Mouse (Mus musculus) hindbrain, embryonic 15.5 days (tissue): ENCODE measurements around the gene Tenm4. TPM values are rescaled to one million over a fixed set of nuclear protein-coding genes. Genes with fewer than 3 reads are reported as not detected.

Source experiments
- ATAC-seq: fragments of 200-750 bp; cut with Nextera tagmentation; 2 replicates; pipeline ENCODE4 v1.8.0; 2017; ENCODE audit warnings: low read depth, moderate number of reproducible peaks, moderate TSS enrichment; ENCODE audit not compliant: low FRiP score
- H3K27ac ChIP-seq: fragments of 300-500 bp; sonication (generic); replicated peaks from 2 replicates; pipeline ENCODE4 v1.5.1; 2015; ENCODE audit warnings: mild to moderate bottlenecking, inconsistent platforms
- H3K27me3 ChIP-seq: fragments of 300-500 bp; sonication (generic); 2 replicates; pipeline ENCODE4 v1.6.1; 2015; ENCODE audit warnings: control low read depth, inconsistent platforms
- H3K36me3 ChIP-seq: fragments of 300-500 bp; sonication (generic); 2 replicates; pipeline ENCODE4 v1.6.1; 2015; ENCODE audit warnings: control low read depth, inconsistent platforms
- H3K4me1 ChIP-seq: fragments of 300-500 bp; sonication (generic); replicated peaks from 2 replicates; pipeline ENCODE4 v1.6.1; 2015; ENCODE audit warnings: control low read depth, inconsistent platforms
- H3K4me2 ChIP-seq: fragments of 300-500 bp; sonication (generic); 2 replicates; pipeline ENCODE4 v1.6.1; 2015; ENCODE audit warnings: moderate library complexity, mild to moderate bottlenecking, inconsistent platforms
- H3K4me3 ChIP-seq: fragments of 300-500 bp; sonication (generic); 2 replicates; pipeline ENCODE4 v1.5.1; 2015; ENCODE audit warnings: mild to moderate bottlenecking, inconsistent platforms
- H3K9ac ChIP-seq: fragments of 300-500 bp; sonication (generic); 2 replicates; pipeline ENCODE4 v1.6.1; 2015; ENCODE audit warnings: inconsistent platforms
- H3K9me3 ChIP-seq: fragments of 300-500 bp; sonication (generic); 2 replicates; pipeline ENCODE4 v1.6.1; 2016; ENCODE audit warnings: control low read depth, inconsistent platforms
- WGBS: fragments of 180-500 bp; shearing (Covaris S2); methylation state at CpG from one replicate; pipeline ENCODE4 v1.1.7; 2015; 5-methylcytosine and 5-hydroxymethylcytosine counted together
- polyA plus RNA-seq: library from polyadenylated mRNA; unstranded; fragments of >200 nt; fragmentation: Nextera tagmentation; extraction: Ambion mirVana; gene quantifications from 2 replicates; pipeline ENCODE4 v1.2.1, GENCODE M21; 2015

The Tenm4 gene
- polyA plus RNA-seq, 1 experiment from 2014 or later: 39.0 TPM

DNA sequence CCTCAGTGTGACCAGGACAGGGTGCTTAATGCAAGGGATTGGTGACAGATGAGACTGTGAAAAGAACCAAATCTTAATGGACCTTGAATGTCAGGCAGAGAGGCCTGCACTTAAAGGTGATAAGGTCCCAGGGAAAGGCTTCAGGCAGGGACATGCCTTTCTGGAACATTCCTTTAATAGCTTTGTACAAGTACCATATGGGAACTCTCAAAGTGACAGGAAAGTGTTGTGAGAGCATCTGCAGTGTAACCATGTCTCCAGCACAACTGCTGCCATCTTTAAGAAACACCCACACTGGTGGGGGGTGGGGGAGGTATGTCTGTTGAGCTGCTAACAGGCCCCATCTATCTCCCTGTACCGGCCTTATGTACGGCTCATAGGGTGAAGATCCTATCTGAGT lies 506.0 kb downstream of the Tenm4 start:
- H3K27ac ChIP-seq: no peak overlapping the region
- H3K4me3 ChIP-seq: no peak overlapping the region
- 95% methylated on average over 2 of the region's 2 CpGs for WGBS
- peaks cover 3% of the 10 kb centered on the region; the same call in 1 of the 2 replicates for H3K27me3 ChIP-seq
- no peak overlapping the region for H3K4me2 ChIP-seq
- H3K9ac ChIP-seq: no peak overlapping the region
- no peak for ATAC-seq
- peaks cover 14% of the 10 kb centered on the region for H3K4me1 ChIP-seq
- no peaks in the 10 kb centered on the region for H3K9me3 ChIP-seq
- no peaks in the 10 kb centered on the region for H3K36me3 ChIP-seq

DNA sequence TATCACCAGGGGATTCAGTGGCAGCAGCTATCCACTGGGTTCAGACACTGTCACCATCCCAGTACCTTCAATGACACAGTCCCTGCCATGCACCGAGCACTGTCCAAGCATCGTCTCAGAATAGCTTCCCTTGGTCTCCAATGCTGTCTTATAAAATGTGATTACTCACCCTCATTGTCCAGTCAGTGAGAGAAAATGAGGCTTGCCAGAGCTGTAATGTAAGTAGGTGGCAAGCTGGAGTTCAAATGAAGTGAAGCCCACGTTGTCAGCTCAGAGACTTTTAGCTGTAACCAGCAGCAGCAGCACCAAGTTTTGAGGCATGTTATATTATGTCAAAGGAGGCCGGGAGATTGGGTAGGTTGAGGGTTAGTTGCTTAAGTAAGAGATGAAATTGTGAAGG lies 507.2 kb downstream of the Tenm4 start:
- H3K4me2 ChIP-seq: no peak overlapping the region
- H3K9ac ChIP-seq: no peak overlapping the region
- 88% methylated on average over 4 of the region's 4 CpGs for WGBS
- peaks cover 3% of the 10 kb centered on the region; the same call in 1 of the 2 replicates for H3K27me3 ChIP-seq
- H3K4me1 ChIP-seq: peaks cover 10% of the 10 kb centered on the region
- H3K27ac ChIP-seq: no peak overlapping the region
- H3K4me3 ChIP-seq: no peak overlapping the region
- no peaks in the 10 kb centered on the region for H3K9me3 ChIP-seq
- H3K36me3 ChIP-seq: no peaks in the 10 kb centered on the region
- ATAC-seq: no peak

DNA sequence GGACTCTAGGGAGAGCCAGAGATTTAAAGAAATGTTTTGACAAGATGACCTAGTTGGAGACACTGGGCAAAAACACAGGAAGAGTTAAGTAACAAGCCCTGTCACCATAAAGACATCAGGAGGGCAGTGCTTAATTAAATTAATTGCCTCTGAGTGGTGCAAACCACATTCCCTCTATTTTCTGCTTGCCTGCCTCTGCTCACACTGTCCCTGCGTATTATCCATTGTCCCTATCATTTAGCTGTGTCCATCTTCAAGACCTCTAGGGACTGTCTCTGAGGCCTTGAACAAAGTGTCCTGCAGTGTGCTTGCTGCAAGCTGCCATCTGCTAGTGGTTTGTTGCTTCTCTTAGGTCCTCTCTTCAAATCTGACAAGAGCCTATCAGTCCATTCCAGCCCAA lies 508.7 kb downstream of the Tenm4 start:
- 21% methylated on average over 1 of the region's 1 CpGs for WGBS
- H3K27ac ChIP-seq: no peak overlapping the region

DNA sequence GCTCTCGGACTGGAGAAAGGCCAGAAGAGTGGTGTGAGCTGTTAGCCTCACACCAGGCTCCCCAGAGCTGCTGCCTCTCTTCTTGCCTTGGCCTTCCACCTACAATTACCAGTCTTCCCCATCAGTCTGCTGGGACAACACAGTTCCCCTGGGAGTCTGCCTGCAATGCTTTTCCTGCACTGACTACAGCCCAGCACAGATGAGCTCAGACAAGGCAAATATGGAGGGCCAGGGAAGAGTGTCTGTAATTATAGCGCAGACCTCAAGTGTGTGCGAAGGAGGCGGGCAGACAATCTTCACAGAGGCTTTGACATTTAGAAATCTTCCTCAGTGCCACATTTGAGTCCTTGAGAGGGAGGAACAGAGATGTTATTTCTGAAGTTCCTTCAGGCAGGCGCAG lies 509.4 kb downstream of the Tenm4 start:
- Histone ChIP-seq H3K4me1 (peaks cover 12% of the 10 kb centered on the region), H3K27me3 (no peaks in the 10 kb centered on the region), H3K9ac (no peak overlapping the region), H3K36me3 (no peaks in the 10 kb centered on the region), H3K9me3 (no peaks in the 10 kb centered on the region), H3K27ac (no peak overlapping the region), H3K4me2 (no peak overlapping the region), H3K4me3 (no peak overlapping the region)
- ATAC-seq: no peak; the same call in 1 of the 2 replicates
- 80% methylated on average over 5 of the region's 5 CpGs for WGBS

More for the DNA sequence above, 508.7 kb downstream of the Tenm4 start:
- Histone ChIP-seq H3K4me3 (no peak overlapping the region), H3K36me3 (no peaks in the 10 kb centered on the region), H3K4me1 (peaks cover 12% of the 10 kb centered on the region), H3K27me3 (0 out of 2 replicates have a peak, but pooled peaks cover under 1% of the 10 kb centered on the region), H3K4me2 (no peak overlapping the region), H3K9me3 (no peaks in the 10 kb centered on the region), H3K9ac (no peak overlapping the region)
- peak; percentile 57; the same call in 1 of the 2 replicates for ATAC-seq

DNA sequence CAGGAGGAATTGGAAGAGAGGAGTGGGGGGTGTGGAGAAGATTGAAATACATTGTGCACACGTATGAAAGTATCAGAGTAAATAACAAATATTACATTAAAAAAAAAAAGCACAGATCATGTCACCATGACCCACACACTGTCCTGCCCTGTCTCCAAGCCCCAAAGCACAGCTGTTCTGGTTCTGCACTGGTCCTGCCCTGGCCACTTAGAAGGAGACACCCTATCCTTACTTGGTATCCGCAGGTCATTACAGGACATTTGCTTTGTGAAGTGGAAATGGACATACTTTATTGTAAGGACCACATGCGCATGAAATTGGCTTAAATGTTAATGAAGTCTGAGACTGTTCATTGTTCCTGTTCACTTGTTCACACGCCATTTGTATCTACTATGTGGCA lies 510.8 kb downstream of the Tenm4 start:
- no peak overlapping the region for H3K9ac ChIP-seq
- H3K4me2 ChIP-seq: no peak overlapping the region
- WGBS: 60% methylated on average over 4 of the region's 4 CpGs
- H3K4me3 ChIP-seq: no peak overlapping the region
- H3K27me3 ChIP-seq: no peaks in the 10 kb centered on the region
- no peaks in the 10 kb centered on the region for H3K9me3 ChIP-seq
- no peak overlapping the region for H3K27ac ChIP-seq
- no peaks in the 10 kb centered on the region for H3K36me3 ChIP-seq
- no peak for ATAC-seq
- peaks cover 12% of the 10 kb centered on the region for H3K4me1 ChIP-seq

DNA sequence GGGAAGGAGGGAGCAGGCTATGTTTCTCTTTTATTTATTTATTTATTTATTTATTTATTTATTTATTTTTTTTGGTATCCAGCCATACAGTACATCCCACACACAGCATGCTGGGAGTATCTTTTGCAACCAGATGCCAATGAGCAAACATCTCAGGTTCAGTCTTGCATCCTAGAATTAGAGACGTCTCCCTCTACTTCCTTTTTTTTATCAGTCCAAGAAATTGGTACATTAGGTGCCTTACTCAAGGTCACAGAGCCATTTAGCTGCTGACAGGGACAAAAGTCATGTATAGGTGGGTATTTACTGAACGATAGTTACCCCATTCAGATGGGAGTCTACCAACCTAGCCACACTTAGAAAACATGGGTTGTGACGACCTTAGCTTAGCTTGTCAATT lies 517.1 kb downstream of the Tenm4 start:
- 87% methylated on average over 3 of the region's 3 CpGs for WGBS
- H3K27me3 ChIP-seq: no peaks in the 10 kb centered on the region
- no peak for ATAC-seq

DNA sequence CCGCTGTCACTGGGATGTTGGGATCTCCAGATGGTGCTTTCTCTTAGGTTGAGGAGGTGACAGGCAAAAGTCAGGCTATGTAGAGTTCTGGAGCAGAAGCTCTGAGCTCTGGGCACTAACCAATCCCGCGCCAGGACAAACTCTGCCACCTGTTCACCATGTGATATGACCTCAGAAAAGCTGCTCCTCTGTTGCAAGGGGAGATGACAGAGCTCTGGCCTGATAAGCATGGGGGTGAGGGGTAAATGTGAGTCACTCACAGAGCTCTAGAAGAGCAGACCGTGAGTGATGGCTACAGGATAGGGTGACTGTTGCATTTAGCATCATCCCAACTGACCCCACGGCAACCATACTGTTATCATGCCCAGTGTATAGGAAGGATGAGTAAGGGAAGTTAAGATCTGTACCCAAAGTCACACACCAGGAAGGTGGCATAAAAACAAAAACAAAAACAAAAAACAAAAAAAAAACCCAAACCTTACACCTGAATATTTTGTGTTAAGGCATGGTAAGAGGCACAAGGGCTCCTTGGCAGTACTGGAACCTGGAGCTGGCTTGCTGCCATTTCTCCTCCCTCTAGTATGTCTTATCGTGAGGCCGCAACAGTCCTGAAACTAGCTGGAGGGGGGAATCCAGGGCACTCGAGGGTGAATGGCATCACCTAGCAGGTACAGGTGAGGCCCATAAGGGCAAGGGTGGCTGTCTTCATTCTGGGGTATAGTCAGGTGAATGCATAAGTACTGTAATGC lies 530.2 kb downstream of the Tenm4 start:
- Histone ChIP-seq H3K9me3 (no peaks in the 10 kb centered on the region), H3K4me3 (no peak overlapping the region), H3K27me3 (no peaks in the 10 kb centered on the region), H3K36me3 (no peaks in the 10 kb centered on the region), H3K4me2 (no peak overlapping the region), H3K27ac (no peak overlapping the region), H3K4me1 (peaks cover 5% of the 10 kb centered on the region; the same call in 1 of the 2 replicates), H3K9ac (no peak overlapping the region)
- no peak for ATAC-seq
- WGBS: 84% methylated on average over 8 of the region's 8 CpGs

More for the DNA sequence above, 517.1 kb downstream of the Tenm4 start:
- no peak overlapping the region for H3K9ac ChIP-seq
- no peak overlapping the region for H3K27ac ChIP-seq
- H3K4me2 ChIP-seq: no peak overlapping the region
- H3K4me3 ChIP-seq: no peak overlapping the region
- H3K4me1 ChIP-seq: peaks cover 19% of the 10 kb centered on the region
- H3K9me3 ChIP-seq: no peaks in the 10 kb centered on the region
- no peaks in the 10 kb centered on the region for H3K36me3 ChIP-seq

DNA sequence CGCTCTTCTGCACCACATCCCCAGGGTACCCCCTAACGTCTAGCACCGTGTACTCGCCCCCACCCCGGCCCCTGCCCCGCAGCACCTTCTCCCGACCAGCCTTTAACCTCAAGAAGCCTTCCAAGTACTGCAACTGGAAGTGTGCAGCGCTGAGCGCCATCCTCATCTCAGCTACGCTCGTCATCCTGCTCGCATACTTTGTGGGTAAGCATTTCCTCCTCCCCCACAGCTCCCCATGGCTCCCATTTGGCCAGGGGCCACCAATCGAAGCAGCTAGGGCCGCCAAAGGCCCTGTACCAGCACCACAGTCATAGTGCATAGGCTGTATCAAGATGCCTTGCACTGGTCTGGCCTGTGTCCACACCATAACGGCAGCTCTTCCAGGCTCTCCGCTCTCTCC lies 532.9 kb downstream of the Tenm4 start:
- Histone ChIP-seq H3K9me3 (no peaks in the 10 kb centered on the region), H3K4me3 (no peak overlapping the region), H3K27me3 (no peaks in the 10 kb centered on the region), H3K4me1 (peaks cover 5% of the 10 kb centered on the region; the same call in 1 of the 2 replicates), H3K36me3 (no peaks in the 10 kb centered on the region), H3K4me2 (no peak overlapping the region), H3K9ac (no peak overlapping the region), H3K27ac (no peak overlapping the region)
- WGBS: 84% methylated on average over 16 of the region's 16 CpGs
- ATAC-seq: no peak

DNA sequence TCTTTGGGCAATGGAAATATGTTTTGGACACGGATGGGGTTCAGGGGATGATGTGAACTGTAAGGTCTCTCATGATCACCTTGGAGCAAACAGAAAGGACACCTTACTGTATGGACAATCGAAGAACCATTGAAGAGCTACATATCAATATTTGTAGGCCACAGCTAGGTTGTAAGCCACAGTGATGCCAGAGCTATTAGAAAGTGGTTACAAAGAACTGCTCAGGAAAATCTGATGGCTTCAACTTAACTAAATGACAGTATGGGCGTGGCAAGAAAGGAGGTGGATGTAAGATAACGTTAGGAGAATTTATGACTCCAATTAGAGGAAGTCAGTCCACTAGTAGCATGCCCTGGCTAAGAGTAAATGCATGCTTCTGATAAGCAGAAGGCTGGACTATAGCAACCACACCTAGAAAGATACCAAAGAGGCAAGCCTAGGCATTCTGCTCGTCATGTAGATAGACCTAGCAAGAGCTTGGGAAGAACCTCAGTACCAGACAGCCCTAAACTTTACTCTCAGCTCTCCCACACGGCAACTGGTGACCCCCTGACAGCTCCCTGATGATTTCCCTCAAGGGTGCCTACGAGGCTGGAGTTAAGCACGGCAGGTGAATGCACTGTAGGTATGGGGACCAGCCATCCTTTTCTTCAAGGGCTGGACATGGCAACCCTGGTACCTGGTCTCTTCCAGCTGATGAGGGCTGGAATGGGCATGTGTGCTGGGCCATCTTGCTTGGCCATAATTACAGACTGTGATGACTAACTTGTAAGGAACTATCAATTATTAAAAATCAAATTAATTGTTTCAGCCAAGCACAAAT lies 534.5 kb downstream of the Tenm4 start:
- H3K4me2 ChIP-seq: no peak overlapping the region
- 87% methylated on average over 8 of the region's 8 CpGs for WGBS
- no peak for ATAC-seq

DNA sequence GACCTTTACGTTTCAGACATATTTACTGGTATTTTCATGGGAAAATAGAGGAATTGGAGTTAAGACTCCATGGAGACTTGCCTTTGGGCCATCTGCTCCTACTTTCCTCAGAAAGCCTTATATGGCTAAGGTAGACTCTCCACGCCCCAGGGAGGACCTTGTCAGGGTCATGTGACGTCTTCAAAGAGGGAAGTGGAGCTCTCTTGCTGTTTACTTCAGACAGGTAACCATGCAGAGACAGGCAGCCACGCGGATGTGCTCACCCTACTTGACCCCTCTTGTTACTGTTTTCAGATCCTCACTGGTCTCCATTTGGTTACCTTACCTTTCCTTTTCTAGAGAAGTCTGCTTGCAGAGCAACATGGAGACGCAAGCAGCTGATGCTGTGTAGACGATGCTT lies 535.5 kb downstream of the Tenm4 start:
- Histone ChIP-seq H3K4me2 (no peak overlapping the region), H3K4me3 (no peak overlapping the region), H3K27ac (no peak overlapping the region), H3K9ac (no peak overlapping the region), H3K27me3 (no peaks in the 10 kb centered on the region), H3K4me1 (peaks cover 7% of the 10 kb centered on the region; the same call in 1 of the 2 replicates), H3K36me3 (no peaks in the 10 kb centered on the region), H3K9me3 (no peaks in the 10 kb centered on the region)
- no peak for ATAC-seq
- 98% methylated on average over 7 of the region's 7 CpGs for WGBS

More for the DNA sequence above, 534.5 kb downstream of the Tenm4 start:
- H3K36me3 ChIP-seq: no peaks in the 10 kb centered on the region
- H3K27me3 ChIP-seq: no peaks in the 10 kb centered on the region
- peaks cover 2% of the 10 kb centered on the region; the same call in 1 of the 2 replicates for H3K4me1 ChIP-seq
- no peak overlapping the region for H3K27ac ChIP-seq
- no peak overlapping the region for H3K9ac ChIP-seq
- no peak overlapping the region for H3K4me3 ChIP-seq
- H3K9me3 ChIP-seq: no peaks in the 10 kb centered on the region

DNA sequence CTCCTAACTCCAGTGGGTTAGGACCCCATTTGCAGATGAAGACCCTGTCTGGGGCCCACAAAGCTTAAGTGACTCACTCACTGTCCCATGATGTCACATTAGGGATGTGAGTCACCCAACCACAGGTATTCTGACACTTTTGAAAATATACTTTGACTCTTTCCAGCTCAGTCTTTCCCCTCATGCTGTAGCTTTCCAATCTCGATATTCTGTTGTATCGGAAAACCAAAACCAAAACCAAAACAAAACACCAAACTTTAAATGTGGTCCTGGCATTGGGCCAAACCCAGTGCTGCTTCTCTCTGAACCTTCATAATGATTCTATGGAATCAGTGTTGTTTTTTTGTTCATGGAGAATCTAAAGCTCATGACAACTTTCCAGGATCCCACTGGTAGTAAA lies 536.1 kb downstream of the Tenm4 start:
- 94% methylated on average over 2 of the region's 2 CpGs for WGBS
- no peak overlapping the region for H3K4me2 ChIP-seq
- H3K4me3 ChIP-seq: no peak overlapping the region
- no peaks in the 10 kb centered on the region for H3K36me3 ChIP-seq
- H3K9ac ChIP-seq: no peak overlapping the region
- no peak for ATAC-seq
- peaks cover 7% of the 10 kb centered on the region; the same call in 1 of the 2 replicates for H3K4me1 ChIP-seq
- no peaks in the 10 kb centered on the region for H3K9me3 ChIP-seq
- H3K27me3 ChIP-seq: no peaks in the 10 kb centered on the region
- H3K27ac ChIP-seq: no peak overlapping the region

DNA sequence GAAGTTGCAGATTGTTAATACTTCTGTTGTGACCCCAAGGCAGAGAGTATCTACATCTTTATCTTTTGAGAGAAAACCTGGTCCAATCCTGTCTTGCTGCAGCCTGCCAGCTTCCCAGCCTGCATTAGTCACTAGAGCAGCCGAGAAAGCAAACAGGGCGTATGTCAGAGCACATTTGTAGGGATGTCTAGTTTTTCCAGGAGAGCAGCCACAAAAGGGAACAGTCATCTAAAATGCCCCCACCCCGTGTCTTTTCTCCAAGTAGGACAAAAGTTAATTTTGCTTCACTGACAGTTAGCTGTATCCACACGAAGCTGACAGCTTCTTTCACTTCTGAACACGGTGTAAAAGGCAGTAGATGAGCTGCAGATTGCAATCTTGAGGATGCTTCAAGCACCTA lies 537.0 kb downstream of the Tenm4 start:
- Histone ChIP-seq H3K27me3 (peaks cover 4% of the 10 kb centered on the region; the same call in 1 of the 2 replicates), H3K27ac (no peak overlapping the region), H3K4me1 (peaks cover 7% of the 10 kb centered on the region; the same call in 1 of the 2 replicates), H3K9ac (no peak overlapping the region), H3K36me3 (no peaks in the 10 kb centered on the region), H3K4me3 (no peak overlapping the region), H3K4me2 (no peak overlapping the region), H3K9me3 (no peaks in the 10 kb centered on the region)
- no peak for ATAC-seq
- WGBS: 69% methylated on average over 5 of the region's 5 CpGs
